Mouse (Mus musculus) ES-E14 (cell line): ENCODE measurements around the gene Sumf2.

ENCODE experiments used
- CHD2 ChIP-seq: IDR thresholded peaks from 2 replicates; pipeline ENCODE4 v1.6.1; 2014; ENCODE audit warnings: mild to moderate bottlenecking, low read depth, low read length, inconsistent platforms
- HCFC1 ChIP-seq: IDR thresholded peaks from 2 replicates; pipeline ENCODE4 v1.6.1; 2012; ENCODE audit warnings: low read length, inconsistent platforms, borderline replicate concordance; ENCODE audit not compliant: insufficient read depth
- MAFK ChIP-seq: IDR thresholded peaks from 2 replicates; pipeline ENCODE4 v1.6.1; 2014; ENCODE audit warnings: mild to moderate bottlenecking, low read depth, low read length, inconsistent platforms; ENCODE audit not compliant: insufficient read depth
- ZC3H11A ChIP-seq: IDR thresholded peaks from 2 replicates; pipeline ENCODE4 v1.6.1; 2012; ENCODE audit warnings: low read depth, mild to moderate bottlenecking, inconsistent platforms, low read length, borderline replicate concordance

DNA sequence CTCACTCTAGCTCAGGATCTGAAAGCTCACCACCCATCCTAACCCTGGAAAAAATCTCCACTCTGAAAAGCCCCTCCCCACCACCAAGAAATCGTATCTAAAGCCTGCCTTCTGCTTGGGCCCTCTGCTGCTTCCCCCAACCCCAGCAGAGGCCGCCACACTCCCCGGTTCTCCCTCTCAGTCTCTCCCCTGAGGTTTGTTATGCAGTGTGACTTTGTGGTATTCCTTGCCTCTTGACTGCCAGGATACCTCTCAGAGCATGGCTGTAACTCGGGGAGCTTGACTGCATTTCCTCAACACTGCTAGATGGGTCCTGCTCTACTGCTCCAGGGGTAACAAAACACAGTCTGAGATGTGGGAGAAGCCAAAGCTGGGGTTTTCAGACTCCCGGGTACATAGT is 8.4 kb downstream of the Sumf2 start:
- TF ChIP-seq CHD2 (no peak), HCFC1 (no peak), MAFK (no peak), ZC3H11A (no peak)
